Mouse (Mus musculus) liver, embryonic 11.5 days (tissue): ENCODE measurements around the gene Ipo13. TPM values are rescaled to one million over a fixed set of nuclear protein-coding genes. Genes with fewer than 3 reads are reported as not detected.

Experiments used
- ATAC-seq: fragments of 200-750 bp; cut with Nextera tagmentation; replicated peaks from 2 replicates; pipeline ENCODE4 v1.8.0; 2017; ENCODE audit warnings: moderate number of reproducible peaks, mild to moderate bottlenecking, moderate TSS enrichment, moderate library complexity; ENCODE audit not compliant: low FRiP score
- DNase-seq: peaks from one replicate; pipeline ENCODE4 v3.0.0-alpha.2; 2017; ENCODE audit warnings: low spot score
- H3K27ac ChIP-seq: fragments of 300-500 bp; sonication (generic); 2 replicates; pipeline ENCODE4 v1.5.1; 2014; ENCODE audit warnings: mild to moderate bottlenecking, low read depth, low read length, control low read depth
- H3K27me3 ChIP-seq: fragments of 300-500 bp; sonication (generic); replicated peaks from 2 replicates; pipeline ENCODE4 v1.6.1; 2014; ENCODE audit warnings: low read length, mixed read lengths; ENCODE audit not compliant: control insufficient read depth, insufficient read depth
- H3K36me3 ChIP-seq: fragments of 300-500 bp; sonication (generic); 2 replicates; pipeline ENCODE4 v1.6.1; 2014; ENCODE audit warnings: mild to moderate bottlenecking, low read length, moderate library complexity, mixed read lengths; ENCODE audit not compliant: control insufficient read depth, insufficient read depth
- H3K4me1 ChIP-seq: fragments of 300-500 bp; sonication (generic); replicated peaks from 2 replicates; pipeline ENCODE4 v1.6.1; 2014; ENCODE audit warnings: low read length, mixed read lengths; ENCODE audit not compliant: control insufficient read depth, insufficient read depth
- H3K4me2 ChIP-seq: fragments of 300-500 bp; sonication (generic); 2 replicates; pipeline ENCODE4 v1.6.1; 2014; ENCODE audit warnings: mild to moderate bottlenecking, control low read depth, moderate library complexity
- H3K4me3 ChIP-seq: fragments of 300-500 bp; sonication (generic); 2 replicates; pipeline ENCODE4 v1.5.1; 2014; ENCODE audit warnings: low read depth, low read length, control low read depth
- H3K9ac ChIP-seq: fragments of 300-500 bp; sonication (generic); 2 replicates; pipeline ENCODE4 v1.6.1; 2014; ENCODE audit warnings: low read depth, low read length, control low read depth
- H3K9me3 ChIP-seq: fragments of 300-500 bp; sonication (generic); 2 replicates; pipeline ENCODE4 v1.6.1; 2016; ENCODE audit warnings: low read length, inconsistent platforms, mixed read lengths; ENCODE audit not compliant: control insufficient read depth
- WGBS: fragments of 180-500 bp; shearing (Covaris S2); extraction: QIAGEN DNeasy Blood & Tissue Kit; methylation state at CpG from one replicate; pipeline ENCODE4 v1.1.7; 2014; 5-methylcytosine and 5-hydroxymethylcytosine counted together
- polyA plus RNA-seq: library from polyadenylated mRNA; unstranded; fragments of >200 nt; fragmentation: Nextera tagmentation; extraction: Ambion mirVana; gene quantifications from 2 replicates; pipeline ENCODE4 v1.2.1, GENCODE M21; 2014

Ipo13 gene
- polyA plus RNA-seq, 1 experiment from 2014 or later: 44.2 TPM

GRCm38 (mm10) chr4:117918261-117918660, 3.5 kb upstream of the Ipo13 start:
- no peak overlapping the region for H3K4me2 ChIP-seq
- H3K27ac ChIP-seq: no peak overlapping the region
- H3K36me3 ChIP-seq: no peaks in the 10 kb centered on the region
- H3K27me3 ChIP-seq: 0 out of 2 replicates have a peak, but pooled peaks cover 2% of the 10 kb centered on the region
- DNase-seq (no peak), ATAC-seq (no peak)
- H3K9ac ChIP-seq: no peak overlapping the region
- peaks cover 27% of the 10 kb centered on the region for H3K4me1 ChIP-seq
- 66% methylated on average over 3 of the region's 3 CpGs for WGBS
- no peak overlapping the region for H3K4me3 ChIP-seq
- no peaks in the 10 kb centered on the region for H3K9me3 ChIP-seq

DNA sequence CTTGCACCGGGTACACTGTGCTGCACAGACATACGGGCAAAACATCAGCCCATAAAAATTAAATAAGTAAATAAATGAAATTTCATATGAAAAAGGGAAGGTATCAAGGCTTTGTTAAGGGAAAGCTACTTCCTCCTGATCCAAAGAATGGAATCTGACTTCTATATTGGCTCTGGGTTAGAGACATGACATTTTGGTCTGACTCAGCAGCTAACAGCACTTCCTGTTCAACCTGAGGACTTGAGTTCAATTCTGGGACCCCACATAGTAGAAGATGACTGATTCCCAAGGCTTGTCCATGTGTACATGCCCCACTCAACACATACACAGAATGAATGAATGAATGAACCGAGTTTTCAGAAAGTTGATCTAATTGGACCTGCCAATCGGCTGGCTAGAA, 3.0 kb upstream of the Ipo13 start:
- ATAC-seq (no peak), DNase-seq (no peak)
- no peak overlapping the region for H3K27ac ChIP-seq
- H3K4me3 ChIP-seq: no peak overlapping the region
- no peaks in the 10 kb centered on the region for H3K9me3 ChIP-seq
- WGBS: 80% methylated on average over 4 of the region's 4 CpGs
- peaks cover 31% of the 10 kb centered on the region for H3K4me1 ChIP-seq
- H3K4me2 ChIP-seq: no peak overlapping the region
- H3K27me3 ChIP-seq: 0 out of 2 replicates have a peak, but pooled peaks cover 2% of the 10 kb centered on the region
- H3K36me3 ChIP-seq: no peaks in the 10 kb centered on the region
- no peak overlapping the region for H3K9ac ChIP-seq

DNA sequence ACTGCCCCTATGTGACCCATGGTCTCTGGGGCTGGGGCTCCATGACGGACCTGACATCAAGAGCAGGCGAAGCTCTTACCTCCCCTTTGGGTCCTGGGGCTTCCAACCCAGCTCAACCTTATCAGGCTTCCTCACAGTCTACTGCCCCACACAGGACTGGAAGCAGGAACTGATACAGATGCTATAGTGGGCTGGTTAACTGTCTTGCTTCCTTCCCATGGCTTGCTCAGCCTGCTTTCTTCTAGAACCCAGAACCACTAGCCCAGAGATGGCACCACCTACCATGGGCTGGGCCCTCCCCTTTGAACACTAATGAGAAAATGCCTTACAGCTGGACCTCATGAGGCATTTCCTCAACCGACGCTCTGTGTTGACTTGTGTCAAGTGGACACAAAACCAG, 2.6 kb upstream of the Ipo13 start:
- Histone ChIP-seq H3K4me2 (no peak overlapping the region), H3K4me3 (no peak overlapping the region), H3K36me3 (no peaks in the 10 kb centered on the region; the same call in 1 of the 2 replicates), H3K9ac (no peak overlapping the region), H3K27me3 (0 out of 2 replicates have a peak, but pooled peaks cover 2% of the 10 kb centered on the region), H3K9me3 (no peaks in the 10 kb centered on the region), H3K4me1 (peaks cover 32% of the 10 kb centered on the region), H3K27ac (no peak overlapping the region)
- ATAC-seq (no peak), DNase-seq (no peak)
- WGBS: 58% methylated on average over 4 of the region's 4 CpGs

GRCm38 (mm10) chr4:117916386-117916785, 1.6 kb upstream of the Ipo13 start:
- ATAC-seq: no peak
- H3K36me3 ChIP-seq: peaks cover 8% of the 10 kb centered on the region; the same call in 1 of the 2 replicates
- H3K27ac ChIP-seq: peak overlapping the region; percentile 64
- peak overlapping the region; percentile 99 for H3K4me2 ChIP-seq
- H3K9me3 ChIP-seq: no peaks in the 10 kb centered on the region
- H3K4me1 ChIP-seq: peaks cover 32% of the 10 kb centered on the region
- no peak for DNase-seq
- WGBS: 43% methylated on average over 5 of the region's 5 CpGs
- H3K9ac ChIP-seq: peak overlapping the region; percentile 81; the same call in 1 of the 2 replicates
- peak overlapping the region; percentile 86 for H3K4me3 ChIP-seq
- 0 out of 2 replicates have a peak, but pooled peaks cover under 1% of the 10 kb centered on the region for H3K27me3 ChIP-seq

GRCm38 (mm10) chr4:117915489-117916105, 798 bp upstream of the Ipo13 start:
- no peaks in the 10 kb centered on the region for H3K9me3 ChIP-seq
- 3% methylated on average over 19 of the region's 19 CpGs for WGBS
- peak overlapping the region; percentile 64 for H3K27ac ChIP-seq
- peak overlapping the region; percentile 86 for H3K4me3 ChIP-seq
- ATAC-seq (no peak), DNase-seq (no peak)
- peak overlapping the region; percentile 81 for H3K9ac ChIP-seq
- H3K4me1 ChIP-seq: peaks cover 32% of the 10 kb centered on the region
- no peaks in the 10 kb centered on the region for H3K27me3 ChIP-seq
- H3K4me2 ChIP-seq: peak overlapping the region; percentile 99
- H3K36me3 ChIP-seq: peaks cover 13% of the 10 kb centered on the region; the same call in 1 of the 2 replicates

- H3K9me3 ChIP-seq: no peaks in the 10 kb centered on the region
- DNase-seq (no peak), ATAC-seq (peak; percentile 2; the same call in 1 of the 2 replicates)
- H3K4me3 ChIP-seq: peak overlapping the region; percentile 86
- peak overlapping the region; percentile 81 for H3K9ac ChIP-seq
- WGBS: 19% methylated on average over 8 of the region's 8 CpGs
- peaks cover 32% of the 10 kb centered on the region for H3K4me1 ChIP-seq
- peaks cover 15% of the 10 kb centered on the region; the same call in 1 of the 2 replicates for H3K36me3 ChIP-seq
- H3K27me3 ChIP-seq: no peaks in the 10 kb centered on the region
- peak overlapping the region; percentile 99 for H3K4me2 ChIP-seq
- H3K27ac ChIP-seq: no peak overlapping the region
Observed at GRCm38 (mm10) chr4:117914031-117914430, 768 bp downstream of the Ipo13 start.

DNA sequence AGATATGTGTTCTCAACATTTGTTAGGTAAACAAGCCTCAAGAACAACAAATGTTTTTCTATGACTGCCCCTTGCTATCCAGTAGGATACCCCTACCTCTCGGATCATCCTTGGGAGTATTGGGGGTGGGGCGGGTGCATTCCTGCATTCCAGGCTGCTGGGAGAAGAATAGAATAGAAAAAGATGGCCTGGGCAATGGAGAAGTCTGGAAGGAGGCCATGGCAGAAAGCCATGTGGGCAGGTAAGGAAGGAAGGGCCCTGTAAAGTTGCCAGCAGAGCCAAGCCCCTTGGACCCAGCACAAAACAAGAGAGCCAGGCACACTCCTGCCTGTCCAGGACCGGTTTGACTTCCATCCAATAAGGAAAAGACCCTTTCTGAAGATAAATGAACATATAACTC, 1.4 kb downstream of the Ipo13 start:
- DNase-seq (no peak), ATAC-seq (no peak)
- H3K4me2 ChIP-seq: peak overlapping the region; percentile 99
- peak overlapping the region; percentile 86 for H3K4me3 ChIP-seq
- H3K9ac ChIP-seq: peak overlapping the region; percentile 81; the same call in 1 of the 2 replicates
- peaks cover 32% of the 10 kb centered on the region for H3K4me1 ChIP-seq
- 61% methylated on average over 3 of the region's 3 CpGs for WGBS
- no peaks in the 10 kb centered on the region for H3K27me3 ChIP-seq
- no peak overlapping the region for H3K27ac ChIP-seq
- peaks cover 17% of the 10 kb centered on the region; the same call in 1 of the 2 replicates for H3K36me3 ChIP-seq
- no peaks in the 10 kb centered on the region for H3K9me3 ChIP-seq

DNA sequence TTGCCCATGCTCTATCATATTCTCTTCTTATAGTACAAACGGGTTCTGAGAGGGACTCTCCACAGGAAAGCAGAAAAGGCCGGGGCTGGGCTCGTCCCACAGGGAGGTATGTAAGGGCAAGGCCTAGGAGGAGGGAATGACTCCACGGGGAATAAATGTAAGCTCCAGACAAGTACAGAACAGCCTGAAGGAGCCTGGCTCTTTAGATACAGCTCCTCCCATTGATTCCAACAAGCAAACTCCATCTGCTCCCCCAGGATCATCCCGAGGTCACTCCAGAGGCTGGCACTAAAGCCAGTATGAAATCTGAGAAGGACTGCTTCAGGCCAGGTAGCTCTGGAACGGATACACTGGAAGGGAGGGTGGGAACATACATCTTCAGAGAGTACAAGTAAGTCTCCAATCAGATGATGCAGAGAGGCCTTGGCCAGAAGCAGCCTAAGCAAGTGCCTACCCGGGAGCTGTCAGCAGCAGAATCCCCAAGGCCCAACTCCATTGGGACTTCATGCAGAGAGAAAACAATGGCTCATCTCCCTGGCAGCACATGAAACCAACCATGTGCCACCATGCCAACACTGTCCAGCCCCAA, 2.0 kb downstream of the Ipo13 start:
- no peak overlapping the region for H3K27ac ChIP-seq
- 71% methylated on average over 7 of the region's 7 CpGs for WGBS
- H3K9me3 ChIP-seq: no peaks in the 10 kb centered on the region
- no peak overlapping the region for H3K4me3 ChIP-seq
- H3K27me3 ChIP-seq: no peaks in the 10 kb centered on the region
- no peak for ATAC-seq
- H3K9ac ChIP-seq: no peak overlapping the region
- peaks cover 29% of the 10 kb centered on the region for H3K4me1 ChIP-seq
- DNase-seq: no peak
- peaks cover 17% of the 10 kb centered on the region; the same call in 1 of the 2 replicates for H3K36me3 ChIP-seq
- peak overlapping the region; percentile 99 for H3K4me2 ChIP-seq
